Mouse (Mus musculus): ENCODE measurements at regions not wholly inside any gene's neighbourhood (a gene's known extent, or its start where the extent isn't known, plus 50 kb on each side); places are given as distances from the start of the nearest gene placed in this dataset.

- Histone ChIP-seq H3K27ac (replicated peaks in 1 of 2; ENCODE audit: control insufficient read depth in 1 of 2, insufficient read depth in 1 of 2, low read depth in 2 of 2, low read length in 2 of 2) (no peak overlapping the region), H3K27me3 (ENCODE audit: control insufficient read depth, insufficient read depth, low read length) (no peaks in the 10 kb centered on the region), H3K4me1 (ENCODE audit: control insufficient read depth in 2 of 2, insufficient read depth in 2 of 2, low read length in 2 of 2) (no peaks in the 10 kb centered on the region), H3K4me3 (ENCODE audit: control insufficient read depth in 1 of 2, insufficient read depth in 1 of 2, low read depth in 1 of 2, low read length in 2 of 2) (no peak overlapping the region), H3K9me3 (ENCODE audit: control insufficient read depth, low read length) (no peaks in the 10 kb centered on the region), H3K4me2 (ENCODE audit: low read length) (no peak overlapping the region), H3K36me3 (ENCODE audit: control insufficient read depth, insufficient read depth, low read length) (no peaks in the 10 kb centered on the region), H3K9ac (ENCODE audit: low read length) (no peak overlapping the region)
- no peak for ATAC-seq (ENCODE audit: insufficient number of reproducible peaks, insufficient read depth, low FRiP score, low read depth)
- 44% methylated on average over 3 of the region's 3 CpGs for WGBS
Observed at GRCm38 (mm10) chr12:96476344-96476743, 784.3 kb downstream of the Flrt2 start.

GRCm38 (mm10) chr12:96488448-96488960 is 796.5 kb downstream of the Flrt2 start:
- Histone ChIP-seq H3K27me3 (ENCODE audit: control insufficient read depth, insufficient read depth, low read length) (no peaks in the 10 kb centered on the region), H3K4me1 (ENCODE audit: control insufficient read depth in 2 of 2, insufficient read depth in 2 of 2, low read length in 2 of 2) (no peaks in the 10 kb centered on the region), H3K36me3 (ENCODE audit: control insufficient read depth, insufficient read depth, low read length) (no peaks in the 10 kb centered on the region), H3K9me3 (ENCODE audit: control insufficient read depth, low read length) (no peaks in the 10 kb centered on the region), H3K4me2 (ENCODE audit: low read length) (no peak overlapping the region), H3K27ac (replicated peaks in 1 of 2; ENCODE audit: control insufficient read depth in 1 of 2, insufficient read depth in 1 of 2, low read depth in 2 of 2, low read length in 2 of 2) (no peak overlapping the region), H3K9ac (ENCODE audit: low read length) (no peak overlapping the region), H3K4me3 (ENCODE audit: control insufficient read depth in 1 of 2, insufficient read depth in 1 of 2, low read depth in 1 of 2, low read length in 2 of 2) (no peak overlapping the region)
- ATAC-seq (ENCODE audit: insufficient number of reproducible peaks, insufficient read depth, low FRiP score, low read depth) = no peak
- 58% methylated on average over 1 of the region's 1 CpGs for WGBS

GRCm38 (mm10) chr12:96509658-96510057 is 817.6 kb downstream of the Flrt2 start:
- Histone ChIP-seq H3K36me3 (ENCODE audit: control insufficient read depth, insufficient read depth, low read length) (no peaks in the 10 kb centered on the region), H3K4me2 (ENCODE audit: low read length) (no peak overlapping the region), H3K9ac (ENCODE audit: low read length) (no peak overlapping the region), H3K27ac (replicated peaks in 1 of 2; ENCODE audit: control insufficient read depth in 1 of 2, insufficient read depth in 1 of 2, low read depth in 2 of 2, low read length in 2 of 2) (no peak overlapping the region), H3K9me3 (ENCODE audit: control insufficient read depth, low read length) (no peaks in the 10 kb centered on the region), H3K27me3 (ENCODE audit: control insufficient read depth, insufficient read depth, low read length) (no peaks in the 10 kb centered on the region), H3K4me3 (ENCODE audit: control insufficient read depth in 1 of 2, insufficient read depth in 1 of 2, low read depth in 1 of 2, low read length in 2 of 2) (no peak overlapping the region), H3K4me1 (ENCODE audit: control insufficient read depth in 2 of 2, insufficient read depth in 2 of 2, low read length in 2 of 2) (no peaks in the 10 kb centered on the region)
- WGBS = 66% methylated on average over 1 of the region's 1 CpGs
- no peak for ATAC-seq (ENCODE audit: insufficient number of reproducible peaks, insufficient read depth, low FRiP score, low read depth)

- H3K9me3 ChIP-seq (ENCODE audit: control insufficient read depth, low read length) = no peaks in the 10 kb centered on the region
- no peak overlapping the region for H3K4me3 ChIP-seq (ENCODE audit: control insufficient read depth in 1 of 2, insufficient read depth in 1 of 2, low read depth in 1 of 2, low read length in 2 of 2)
- H3K27me3 ChIP-seq (ENCODE audit: control insufficient read depth, insufficient read depth, low read length) = no peaks in the 10 kb centered on the region
- no peaks in the 10 kb centered on the region for H3K36me3 ChIP-seq (ENCODE audit: control insufficient read depth, insufficient read depth, low read length)
- H3K4me1 ChIP-seq (ENCODE audit: control insufficient read depth in 2 of 2, insufficient read depth in 2 of 2, low read length in 2 of 2) = no peaks in the 10 kb centered on the region
- no peak overlapping the region for H3K27ac ChIP-seq (replicated peaks in 1 of 2; ENCODE audit: control insufficient read depth in 1 of 2, insufficient read depth in 1 of 2, low read depth in 2 of 2, low read length in 2 of 2)
- WGBS = 81% methylated on average over 1 of the region's 1 CpGs
- no peak for ATAC-seq (ENCODE audit: insufficient number of reproducible peaks, insufficient read depth, low FRiP score, low read depth)
- H3K4me2 ChIP-seq (ENCODE audit: low read length) = no peak overlapping the region
- H3K9ac ChIP-seq (ENCODE audit: low read length) = no peak overlapping the region
Observed at GRCm38 (mm10) chr12:96558824-96559223, 866.8 kb downstream of the Flrt2 start.

GRCm38 (mm10) chr12:96594845-96595244 is 902.8 kb downstream of the Flrt2 start:
- WGBS = 55% methylated on average over 3 of the region's 3 CpGs

GRCm38 (mm10) chr12:96615134-96615533 is 923.1 kb downstream of the Flrt2 start:
- H3K9ac ChIP-seq (ENCODE audit: low read length) = no peak overlapping the region
- 72% methylated on average over 2 of the region's 2 CpGs for WGBS

More at GRCm38 (mm10) chr12:96594845-96595244, 902.8 kb downstream of the Flrt2 start:
- no peak overlapping the region for H3K4me3 ChIP-seq (ENCODE audit: control insufficient read depth in 1 of 2, insufficient read depth in 1 of 2, low read depth in 1 of 2, low read length in 2 of 2)
- no peaks in the 10 kb centered on the region for H3K27me3 ChIP-seq (ENCODE audit: control insufficient read depth, insufficient read depth, low read length)
- H3K36me3 ChIP-seq (ENCODE audit: control insufficient read depth, insufficient read depth, low read length) = no peaks in the 10 kb centered on the region
- no peaks in the 10 kb centered on the region for H3K4me1 ChIP-seq (ENCODE audit: control insufficient read depth in 2 of 2, insufficient read depth in 2 of 2, low read length in 2 of 2)
- H3K27ac ChIP-seq (replicated peaks in 1 of 2; ENCODE audit: control insufficient read depth in 1 of 2, insufficient read depth in 1 of 2, low read depth in 2 of 2, low read length in 2 of 2) = no peak overlapping the region
- no peak for ATAC-seq (ENCODE audit: insufficient number of reproducible peaks, insufficient read depth, low FRiP score, low read depth)
- no peak overlapping the region for H3K9ac ChIP-seq (ENCODE audit: low read length)
- H3K9me3 ChIP-seq (ENCODE audit: control insufficient read depth, low read length) = peaks cover 3% of the 10 kb centered on the region; the same call in 1 of the 2 replicates
- H3K4me2 ChIP-seq (ENCODE audit: low read length) = no peak overlapping the region

GRCm38 (mm10) chr12:96615850-96616249 is 923.8 kb downstream of the Flrt2 start:
- no peak for ATAC-seq (ENCODE audit: insufficient number of reproducible peaks, insufficient read depth, low FRiP score, low read depth)
- H3K27me3 ChIP-seq (ENCODE audit: control insufficient read depth, insufficient read depth, low read length) = no peaks in the 10 kb centered on the region
- no peak overlapping the region for H3K4me3 ChIP-seq (ENCODE audit: control insufficient read depth in 1 of 2, insufficient read depth in 1 of 2, low read depth in 1 of 2, low read length in 2 of 2)
- H3K36me3 ChIP-seq (ENCODE audit: control insufficient read depth, insufficient read depth, low read length) = no peaks in the 10 kb centered on the region
- no peak overlapping the region for H3K27ac ChIP-seq (replicated peaks in 1 of 2; ENCODE audit: control insufficient read depth in 1 of 2, insufficient read depth in 1 of 2, low read depth in 2 of 2, low read length in 2 of 2)
- 61% methylated on average over 4 of the region's 4 CpGs for WGBS
- no peak overlapping the region for H3K9ac ChIP-seq (ENCODE audit: low read length)
- no peaks in the 10 kb centered on the region for H3K4me1 ChIP-seq (ENCODE audit: control insufficient read depth in 2 of 2, insufficient read depth in 2 of 2, low read length in 2 of 2)
- no peak overlapping the region for H3K4me2 ChIP-seq (ENCODE audit: low read length)
- no peaks in the 10 kb centered on the region for H3K9me3 ChIP-seq (ENCODE audit: control insufficient read depth, low read length)

More at GRCm38 (mm10) chr12:96615134-96615533, 923.1 kb downstream of the Flrt2 start:
- ATAC-seq (ENCODE audit: insufficient number of reproducible peaks, insufficient read depth, low FRiP score, low read depth) = no peak
- Histone ChIP-seq H3K36me3 (ENCODE audit: control insufficient read depth, insufficient read depth, low read length) (no peaks in the 10 kb centered on the region), H3K27me3 (ENCODE audit: control insufficient read depth, insufficient read depth, low read length) (no peaks in the 10 kb centered on the region), H3K4me1 (ENCODE audit: control insufficient read depth in 2 of 2, insufficient read depth in 2 of 2, low read length in 2 of 2) (no peaks in the 10 kb centered on the region), H3K9me3 (ENCODE audit: control insufficient read depth, low read length) (no peaks in the 10 kb centered on the region), H3K27ac (replicated peaks in 1 of 2; ENCODE audit: control insufficient read depth in 1 of 2, insufficient read depth in 1 of 2, low read depth in 2 of 2, low read length in 2 of 2) (no peak overlapping the region), H3K4me3 (ENCODE audit: control insufficient read depth in 1 of 2, insufficient read depth in 1 of 2, low read depth in 1 of 2, low read length in 2 of 2) (no peak overlapping the region), H3K4me2 (ENCODE audit: low read length) (no peak overlapping the region)

- no peaks in the 10 kb centered on the region for H3K9me3 ChIP-seq (ENCODE audit: control insufficient read depth, low read length)
- no peak for ATAC-seq (ENCODE audit: insufficient number of reproducible peaks, insufficient read depth, low FRiP score, low read depth)
- 82% methylated on average over 2 of the region's 2 CpGs for WGBS
- H3K9ac ChIP-seq (ENCODE audit: low read length) = no peak overlapping the region
- no peaks in the 10 kb centered on the region for H3K27me3 ChIP-seq (ENCODE audit: control insufficient read depth, insufficient read depth, low read length)
- no peaks in the 10 kb centered on the region for H3K36me3 ChIP-seq (ENCODE audit: control insufficient read depth, insufficient read depth, low read length)
- no peak overlapping the region for H3K4me2 ChIP-seq (ENCODE audit: low read length)
- H3K4me3 ChIP-seq (ENCODE audit: control insufficient read depth in 1 of 2, insufficient read depth in 1 of 2, low read depth in 1 of 2, low read length in 2 of 2) = no peak overlapping the region
- no peaks in the 10 kb centered on the region for H3K4me1 ChIP-seq (ENCODE audit: control insufficient read depth in 2 of 2, insufficient read depth in 2 of 2, low read length in 2 of 2)
- H3K27ac ChIP-seq (replicated peaks in 1 of 2; ENCODE audit: control insufficient read depth in 1 of 2, insufficient read depth in 1 of 2, low read depth in 2 of 2, low read length in 2 of 2) = no peak overlapping the region
Observed at GRCm38 (mm10) chr12:96617226-96617625, 925.2 kb downstream of the Flrt2 start.

Data from heart, embryonic 14.5 days (tissue).